Comparison of ENCODE assay signal across 14 mouse cellular contexts in the genomic region with DNA sequence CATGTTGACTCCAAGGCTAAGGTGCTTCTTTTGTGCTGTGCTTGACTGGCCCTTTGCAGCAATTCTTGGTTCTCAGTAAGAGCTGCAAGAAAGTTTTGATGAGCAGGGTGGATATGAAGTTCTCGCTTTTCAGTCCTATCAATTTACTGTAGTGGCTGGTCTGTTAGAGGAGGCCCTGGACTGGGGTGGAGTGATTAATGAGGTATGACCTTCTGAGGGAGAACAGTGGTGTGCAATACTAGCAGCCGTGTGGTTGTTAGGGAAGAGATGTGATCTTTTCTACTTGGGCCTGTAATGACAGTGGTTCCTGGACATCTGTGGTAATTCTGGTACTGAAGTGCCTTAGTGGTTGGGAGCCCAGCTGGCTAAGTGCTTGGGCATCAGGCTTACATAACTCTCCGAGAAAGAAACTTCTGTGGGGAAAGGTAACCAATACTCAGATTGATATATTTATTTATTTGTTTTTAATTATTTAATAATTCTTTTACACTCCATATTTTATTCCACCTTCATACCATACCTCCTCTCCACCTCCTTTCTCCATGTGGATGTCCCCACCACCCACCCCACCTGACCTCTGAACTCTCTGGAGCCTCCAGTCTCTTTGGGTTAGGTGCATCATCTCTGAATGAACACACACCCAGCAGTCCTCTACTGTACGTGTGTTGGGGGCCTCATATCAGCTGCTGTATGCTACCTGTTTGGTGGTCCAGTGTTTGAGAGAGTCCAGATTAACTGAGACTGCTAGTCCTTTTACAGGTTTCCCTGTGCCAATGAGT.
"Had no signal": no experiment of that assay in that cellular context is flagged by ENCODE, and none has a peak within 500 bp of the region (broad histone marks: within the 10 kb centered on the region; RNA-seq: fewer than 3 reads in every experiment).

No protein-coding gene starts in this region.

- H3K4me3 ChIP-seq: layer of hippocampus, adult 2 months; limb, embryonic 10.5 days; limb, embryonic 13.5 days; liver, embryonic 12.5 days; liver, embryonic 15.5 days; megakaryocyte, embryonic 14.5 days had no signal

- H3K27ac ChIP-seq: layer of hippocampus, adult 2 months; limb, embryonic 10.5 days; limb, embryonic 13.5 days; liver, embryonic 12.5 days; liver, embryonic 15.5 days had no signal

- H3K4me1 ChIP-seq: liver, embryonic 15.5 days had no signal

- H3K27me3 ChIP-seq: limb, embryonic 13.5 days; liver, embryonic 12.5 days; liver, embryonic 15.5 days; megakaryocyte, embryonic 14.5 days had no signal

- H3K4me2 ChIP-seq: limb, embryonic 13.5 days; liver, embryonic 12.5 days; liver, embryonic 15.5 days; midbrain, embryonic 11.5 days had no signal

- H3K36me3 ChIP-seq: limb, embryonic 10.5 days; liver, embryonic 15.5 days had no signal

- DNase-seq: kidney, adult 11 months; kidney, postnatal 10 days; layer of hippocampus, adult 9-11 months; liver; midbrain, embryonic 14.5 days; thymus, adult 18-20 months; thymus, postnatal 36 days had no signal

- H3K9ac ChIP-seq: limb, embryonic 13.5 days; liver, embryonic 12.5 days; liver, embryonic 15.5 days had no signal

- H3K9me3 ChIP-seq: limb, embryonic 10.5 days; limb, embryonic 13.5 days; liver, embryonic 12.5 days; liver, embryonic 15.5 days; megakaryocyte, embryonic 14.5 days had no signal

- ATAC-seq: liver, embryonic 12.5 days had no signal
